Mouse (Mus musculus) frontal cortex, postnatal 25 days (tissue): ENCODE measurements around the gene Serinc5.

ENCODE experiments used
- DNase-seq, 2 experiments: peaks; one replicate each; pipeline ENCODE4 v3.0.0; 2022; ENCODE audit warnings: low spot score in 2 of 2

The Serinc5 gene

GRCm38 (mm10) chr13:92704189-92704588 is 93.3 kb downstream of the Serinc5 start:
- no peak for DNase-seq

- DNase-seq: no peak
Observed at GRCm38 (mm10) chr13:92705016-92705535, 94.2 kb downstream of the Serinc5 start.

- no peak for DNase-seq
Observed at GRCm38 (mm10) chr13:92706342-92707061, 95.6 kb downstream of the Serinc5 start.

DNA sequence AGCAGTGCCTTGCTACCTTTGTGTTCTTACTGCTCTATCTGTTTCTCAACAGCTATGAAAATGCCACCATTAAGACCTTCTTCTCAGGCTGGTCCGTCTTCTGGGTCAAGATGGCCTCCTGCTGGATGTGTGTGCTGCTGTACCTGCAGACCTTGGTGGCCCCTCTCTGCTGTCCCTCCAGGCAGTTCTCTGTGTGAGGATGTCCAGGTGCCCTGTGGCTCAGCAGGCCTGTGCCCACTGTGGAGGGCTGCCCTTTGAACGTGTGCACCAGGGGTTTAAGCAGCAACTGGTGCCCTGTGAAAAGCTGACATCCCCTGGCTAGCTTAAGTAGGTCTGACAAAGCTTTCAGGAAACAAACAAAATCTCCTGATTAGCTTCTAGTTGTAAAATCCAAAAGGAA is 97.0 kb downstream of the Serinc5 start:
- DNase-seq: no peak

DNA sequence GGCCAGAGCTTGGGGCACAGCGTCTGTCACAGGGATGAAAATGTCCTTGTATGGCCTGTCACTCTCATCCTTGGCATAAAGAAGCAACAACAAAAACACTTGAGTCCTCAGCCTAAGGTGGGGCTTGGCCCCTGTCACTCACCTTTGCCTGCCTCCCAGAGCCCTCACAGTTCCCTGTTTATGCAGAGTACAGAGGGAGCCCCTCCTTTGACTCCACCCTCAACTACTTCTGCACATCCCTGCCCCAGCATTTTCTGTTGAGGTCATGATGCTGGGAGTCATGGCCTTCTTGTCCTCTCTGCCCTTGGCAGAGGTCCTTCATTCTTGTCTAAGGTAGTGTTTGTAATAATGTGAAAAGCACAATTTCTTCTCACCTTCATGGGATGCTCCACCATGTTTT is 97.6 kb downstream of the Serinc5 start:
- DNase-seq: no peak

GRCm38 (mm10) chr13:92709535-92709934 is 98.6 kb downstream of the Serinc5 start:
- DNase-seq: no peak

- DNase-seq: no peak
Observed at GRCm38 (mm10) chr13:92710361-92710760, 99.5 kb downstream of the Serinc5 start.

GRCm38 (mm10) chr13:92711821-92712220 is 100.9 kb downstream of the Serinc5 start:
- no peak for DNase-seq

DNA sequence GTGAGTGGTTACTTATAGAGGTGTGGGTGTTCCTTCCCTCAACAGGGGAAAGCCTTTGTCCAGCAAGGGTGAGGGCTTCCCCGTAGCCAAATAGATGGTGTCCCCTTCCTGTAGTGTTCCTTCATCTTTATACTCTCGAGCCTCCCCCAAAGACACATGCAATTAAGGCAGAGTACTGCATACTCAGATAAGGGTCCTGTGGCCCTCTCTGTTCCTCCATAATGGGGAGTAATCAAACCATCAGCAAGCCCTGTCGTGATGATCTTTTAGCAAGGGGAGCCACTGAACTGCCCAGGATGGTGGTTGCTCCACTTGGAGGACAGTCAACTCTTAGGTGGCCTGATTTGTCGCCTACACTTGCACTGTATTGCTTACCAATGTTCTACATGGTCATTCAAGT is 101.7 kb downstream of the Serinc5 start:
- no peak for DNase-seq

DNA sequence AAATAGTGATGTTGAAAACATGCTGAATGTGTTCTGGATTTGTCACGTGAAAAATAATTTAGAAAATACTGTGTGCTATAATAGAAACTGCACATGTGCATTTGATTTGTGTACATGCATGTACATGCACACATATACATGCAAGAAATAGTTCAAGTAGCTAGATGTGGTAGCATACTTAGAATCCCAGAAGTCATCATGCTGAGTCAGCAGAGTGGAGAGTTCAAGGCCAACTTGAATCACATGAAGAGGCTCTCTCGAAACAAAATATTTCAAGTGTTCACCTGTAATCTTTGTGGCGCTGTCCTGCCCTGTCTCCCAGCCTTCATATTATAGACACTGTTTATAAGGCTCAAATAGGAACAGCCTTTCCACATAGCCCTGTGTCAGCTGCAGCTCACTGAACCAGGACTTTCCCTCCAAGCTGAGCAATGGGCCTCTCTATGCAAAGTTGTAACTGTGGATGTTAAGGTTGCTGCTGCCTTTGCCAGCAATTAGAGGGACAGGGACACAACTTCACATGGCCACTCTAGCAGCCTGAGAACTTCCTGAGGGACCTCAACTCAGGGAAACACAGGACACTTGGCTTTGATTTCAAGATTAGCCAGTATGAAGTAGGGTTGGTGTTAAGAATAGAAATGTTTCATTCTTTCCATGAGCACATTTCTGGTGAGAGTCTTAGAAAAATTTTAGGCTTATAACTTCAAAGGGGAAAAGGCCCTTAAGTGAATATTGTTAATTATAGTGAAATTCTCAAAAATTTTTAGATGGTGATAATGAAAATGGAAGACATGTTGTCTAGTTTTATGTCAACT is 107.2 kb downstream of the Serinc5 start:
- DNase-seq: no peak

DNA sequence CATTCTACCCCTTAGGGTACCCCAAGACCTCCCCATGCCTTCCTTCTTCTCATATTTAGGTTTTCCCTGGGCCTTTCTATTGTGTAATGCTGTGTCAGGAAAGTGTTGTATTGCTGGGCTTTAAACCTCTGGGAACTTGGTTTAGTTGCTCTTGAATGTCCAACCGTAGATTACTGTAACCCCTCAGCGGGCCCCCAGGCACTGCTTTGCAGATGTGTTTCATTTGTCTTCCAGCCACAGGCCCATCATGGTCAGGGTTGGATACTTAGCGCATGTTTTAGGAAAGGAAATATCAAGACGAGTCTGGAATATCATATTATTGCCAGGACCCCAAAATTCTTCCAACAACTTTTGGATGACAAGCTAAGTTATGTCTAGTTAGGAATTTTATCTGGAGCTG is 110.1 kb downstream of the Serinc5 start:
- DNase-seq: no peak

DNA sequence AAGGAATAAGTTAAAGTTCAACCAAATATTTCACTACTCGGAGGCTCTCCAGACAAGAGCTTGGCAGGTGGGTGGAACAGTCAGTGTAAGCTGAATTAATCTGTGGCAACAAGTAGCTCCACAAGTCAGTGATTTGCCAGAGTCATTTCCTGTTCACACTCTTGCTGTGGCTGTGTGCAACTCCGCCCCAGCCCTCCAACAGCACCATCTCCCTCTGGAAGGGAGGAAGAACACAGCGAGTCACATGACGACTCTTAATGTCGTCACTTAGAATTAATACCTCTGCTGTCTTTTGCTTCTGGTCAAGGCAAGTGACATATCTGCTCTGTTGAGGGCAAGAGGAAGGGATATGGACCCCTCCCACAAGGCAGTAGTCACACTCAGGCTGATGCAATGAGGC is 111.5 kb downstream of the Serinc5 start:
- no peak for DNase-seq

GRCm38 (mm10) chr13:92729811-92730210 is 118.9 kb downstream of the Serinc5 start:
- no peak for DNase-seq

DNA sequence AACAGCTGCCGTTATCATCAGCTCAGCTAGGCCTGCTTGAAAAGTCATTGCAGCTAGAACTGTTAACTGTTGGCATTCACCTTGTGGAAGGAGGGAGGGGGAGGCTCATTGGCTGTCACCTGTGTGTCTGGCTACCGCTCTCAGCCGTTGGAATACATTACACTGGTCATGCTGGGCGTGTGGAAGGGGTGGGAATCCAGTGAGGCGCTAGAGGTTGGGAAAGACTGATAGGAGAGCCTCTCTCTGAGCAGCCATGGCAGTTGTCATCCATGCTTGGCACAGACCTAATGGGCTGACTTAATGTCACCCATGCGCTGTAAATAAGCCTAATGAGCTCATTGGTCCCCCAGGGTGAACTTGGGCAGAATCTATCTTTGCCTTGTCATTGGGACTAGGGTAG is 120.9 kb downstream of the Serinc5 start:
- DNase-seq: no peak

- no peak for DNase-seq
Observed at GRCm38 (mm10) chr13:92732836-92733235, 121.9 kb downstream of the Serinc5 start.

- DNase-seq: peak in 1 of 2 experiments; percentile 35
Observed at GRCm38 (mm10) chr13:92733252-92733651, 122.4 kb downstream of the Serinc5 start.

- DNase-seq: no peak
Observed at GRCm38 (mm10) chr13:92733741-92734140, 122.8 kb downstream of the Serinc5 start.

GRCm38 (mm10) chr13:92735693-92736092 is 124.8 kb downstream of the Serinc5 start:
- no peak for DNase-seq

DNA sequence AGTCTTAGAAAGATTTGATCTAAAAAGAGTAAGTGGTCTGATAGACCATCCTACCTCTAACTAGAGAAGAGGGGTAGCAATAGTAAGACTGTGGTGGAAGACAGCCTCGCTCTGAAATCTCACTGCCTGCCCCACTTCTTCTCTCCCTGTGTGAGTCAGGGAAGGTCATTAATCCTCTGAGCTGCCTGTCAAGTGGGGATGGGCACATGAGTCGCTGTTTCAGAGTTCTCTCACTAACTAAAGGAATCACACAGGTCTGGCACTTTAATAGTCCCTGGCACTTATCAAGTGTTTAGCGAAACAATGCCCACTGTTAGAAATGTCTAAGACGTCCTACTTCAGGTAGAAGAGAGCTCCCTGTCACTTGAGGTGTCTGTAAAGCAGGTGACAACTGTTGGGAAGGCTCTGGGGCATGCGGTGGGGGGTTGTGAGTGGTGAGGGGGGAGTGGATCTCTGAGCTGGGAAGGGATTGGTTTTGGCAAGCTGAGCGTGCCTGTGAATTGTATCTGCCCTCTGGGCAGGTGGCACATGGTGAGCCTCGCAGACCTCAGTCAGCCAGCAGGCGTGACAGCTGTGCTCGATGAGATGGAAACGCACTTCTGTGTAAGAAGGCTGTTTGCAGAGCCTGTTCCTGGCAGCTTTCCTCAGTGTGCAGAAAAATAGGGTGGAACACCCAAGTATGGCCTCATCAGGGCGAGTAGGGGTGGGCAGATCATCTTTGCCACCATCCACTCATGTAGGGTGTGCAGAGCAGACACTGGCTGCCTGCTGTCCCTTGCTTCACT is 125.8 kb downstream of the Serinc5 start:
- DNase-seq: no peak

DNA sequence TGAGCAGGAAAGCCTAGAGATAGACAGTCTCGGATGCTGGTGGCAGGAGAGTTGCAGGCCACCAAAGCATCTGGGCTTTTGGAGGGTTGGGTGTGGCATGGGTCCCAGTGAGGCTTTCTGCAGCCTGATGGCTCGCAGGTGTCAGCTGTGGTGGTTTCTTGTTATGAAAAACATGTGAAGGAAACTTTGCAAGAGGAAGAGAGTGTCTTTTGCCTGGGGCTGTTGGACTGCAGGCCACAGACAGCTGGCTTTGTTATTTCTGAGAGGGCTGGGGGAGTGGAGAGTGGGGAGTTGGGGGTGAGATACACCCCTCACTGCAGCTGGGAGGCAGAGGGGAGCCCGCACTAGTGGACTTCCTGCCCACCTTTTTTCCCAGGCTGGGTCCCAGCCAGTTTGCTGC is 127.9 kb downstream of the Serinc5 start:
- DNase-seq: no peak

DNA sequence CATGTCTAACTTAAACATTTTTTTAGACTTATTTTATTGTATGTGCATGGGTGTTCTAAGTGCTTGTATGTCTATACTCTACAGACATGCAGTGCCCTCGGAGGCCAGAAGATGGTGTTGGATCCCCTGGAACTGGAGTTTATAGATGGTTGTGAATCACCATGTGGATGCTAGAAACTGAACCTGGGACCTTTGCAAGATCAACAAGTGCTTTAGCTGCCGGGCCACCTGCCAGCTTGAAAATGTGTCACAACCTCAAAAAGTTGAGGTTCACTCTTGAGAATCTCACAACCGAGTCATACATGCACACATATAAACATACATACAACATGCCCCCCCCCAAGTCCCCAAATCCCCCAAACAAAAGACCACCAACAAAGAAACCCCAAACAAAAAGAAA is 129.0 kb downstream of the Serinc5 start:
- no peak for DNase-seq

DNA sequence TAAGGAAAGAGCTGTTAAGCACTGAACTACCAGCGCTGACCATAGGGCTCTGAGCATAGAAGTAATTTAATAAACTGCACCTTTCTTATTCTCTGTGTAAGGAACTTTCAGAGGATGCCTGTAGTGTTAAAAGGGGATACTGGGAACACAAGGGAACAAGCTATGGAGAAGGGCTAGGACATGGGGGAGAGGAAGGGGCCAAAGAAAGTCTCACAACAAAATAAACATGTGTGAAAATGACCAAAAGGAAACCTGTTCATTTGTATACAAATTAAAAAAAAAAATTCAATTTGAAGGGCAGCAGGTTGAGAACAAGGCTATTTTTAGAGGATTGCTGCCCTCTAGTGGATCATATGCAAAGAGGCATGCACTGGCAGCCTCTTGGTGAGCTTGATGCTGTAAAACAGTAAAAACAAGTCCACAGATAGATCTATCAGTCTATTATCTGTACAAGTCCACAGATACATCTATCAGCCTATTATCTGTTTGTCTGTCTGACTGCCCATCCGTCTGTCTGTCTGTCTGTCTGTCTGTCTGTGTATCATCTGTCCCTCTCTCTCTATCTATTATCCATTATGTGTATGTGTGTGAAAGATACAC is 129.9 kb downstream of the Serinc5 start:
- no peak for DNase-seq
